Mouse (Mus musculus): ENCODE measurements at regions not wholly inside any gene's neighbourhood (a gene's known extent, or its start where the extent isn't known, plus 50 kb on each side); places are given as distances from the start of the nearest gene placed in this dataset.

- Histone ChIP-seq H3K4me2 (replicated peaks; ENCODE audit: low read depth, low read length, severe bottlenecking) (no peak overlapping the region), H3K36me3 (ENCODE audit: control insufficient read depth, insufficient read depth, low read length) (no peaks in the 10 kb centered on the region), H3K9me3 (ENCODE audit: control insufficient read depth, low read length) (no peaks in the 10 kb centered on the region), H3K27ac (replicated peaks; ENCODE audit: low read depth, low read length) (no peak overlapping the region), H3K27me3 (ENCODE audit: control insufficient read depth, insufficient read depth, low read length) (no peaks in the 10 kb centered on the region), H3K4me1 (ENCODE audit: control insufficient read depth, insufficient read depth, low read length) (no peaks in the 10 kb centered on the region), H3K4me3 (replicated peaks; ENCODE audit: low read length) (no peak overlapping the region), H3K9ac (ENCODE audit: low read depth, low read length, severe bottlenecking) (no peak overlapping the region)
- ATAC-seq (ENCODE audit: low FRiP score, low read depth) (no peak), DNase-seq (ENCODE audit: low spot score) (no peak)
- 80% methylated on average over 10 of the region's 10 CpGs for WGBS
- TF ChIP-seq POLR2A (IDR thresholded peaks at IDR 0.05; ENCODE audit: borderline replicate concordance, extremely low read depth, insufficient read depth, insufficient read length) = no peak
Measured at GRCm38 (mm10) chr10:67798991-67799390, 113.5 kb downstream of the Zfp365 start.

GRCm38 (mm10) chr10:67793206-67793605 lies 119.3 kb downstream of the Zfp365 start:
- no peaks in the 10 kb centered on the region for H3K36me3 ChIP-seq (ENCODE audit: control insufficient read depth, insufficient read depth, low read length)
- no peak for DNase-seq (ENCODE audit: low spot score)
- no peak overlapping the region for H3K27ac ChIP-seq (replicated peaks; ENCODE audit: low read depth, low read length)
- H3K9me3 ChIP-seq (ENCODE audit: control insufficient read depth, low read length) = no peaks in the 10 kb centered on the region
- H3K4me1 ChIP-seq (ENCODE audit: control insufficient read depth, insufficient read depth, low read length) = no peaks in the 10 kb centered on the region
- no peak overlapping the region for H3K9ac ChIP-seq (ENCODE audit: low read depth, low read length, severe bottlenecking)
- TF ChIP-seq POLR2A (IDR thresholded peaks at IDR 0.05; ENCODE audit: borderline replicate concordance, extremely low read depth, insufficient read depth, insufficient read length) = no peak
- no peak overlapping the region for H3K4me3 ChIP-seq (replicated peaks; ENCODE audit: low read length)
- H3K27me3 ChIP-seq (ENCODE audit: control insufficient read depth, insufficient read depth, low read length) = no peaks in the 10 kb centered on the region
- 69% methylated on average over 3 of the region's 3 CpGs for WGBS
- no peak overlapping the region for H3K4me2 ChIP-seq (replicated peaks; ENCODE audit: low read depth, low read length, severe bottlenecking)
- no peak for ATAC-seq (ENCODE audit: low FRiP score, low read depth)

- no peaks in the 10 kb centered on the region for H3K27me3 ChIP-seq (ENCODE audit: control insufficient read depth, insufficient read depth, low read length)
- no peaks in the 10 kb centered on the region for H3K4me1 ChIP-seq (ENCODE audit: control insufficient read depth, insufficient read depth, low read length)
- H3K9ac ChIP-seq (ENCODE audit: low read depth, low read length, severe bottlenecking) = no peak overlapping the region
- WGBS = 76% methylated on average over 12 of the region's 12 CpGs
- no peak overlapping the region for H3K4me2 ChIP-seq (replicated peaks; ENCODE audit: low read depth, low read length, severe bottlenecking)
- no peak overlapping the region for H3K27ac ChIP-seq (replicated peaks; ENCODE audit: low read depth, low read length)
- no peak for DNase-seq (ENCODE audit: low spot score)
- no peak for ATAC-seq (ENCODE audit: low FRiP score, low read depth)
- no peak overlapping the region for H3K4me3 ChIP-seq (replicated peaks; ENCODE audit: low read length)
- TF ChIP-seq POLR2A (IDR thresholded peaks at IDR 0.05; ENCODE audit: borderline replicate concordance, extremely low read depth, insufficient read depth, insufficient read length) = no peak
- no peaks in the 10 kb centered on the region for H3K9me3 ChIP-seq (ENCODE audit: control insufficient read depth, low read length)
- no peaks in the 10 kb centered on the region for H3K36me3 ChIP-seq (ENCODE audit: control insufficient read depth, insufficient read depth, low read length)
Measured at GRCm38 (mm10) chr10:67789651-67790050, 122.8 kb downstream of the Zfp365 start.

- no peak for TF ChIP-seq POLR2A (IDR thresholded peaks at IDR 0.05; ENCODE audit: borderline replicate concordance, extremely low read depth, insufficient read depth, insufficient read length)
Measured at GRCm38 (mm10) chr10:67788116-67788515, 124.3 kb downstream of the Zfp365 start.

GRCm38 (mm10) chr10:67785563-67785962 lies 126.9 kb downstream of the Zfp365 start:
- ATAC-seq (ENCODE audit: low FRiP score, low read depth) (no peak), DNase-seq (ENCODE audit: low spot score) (no peak)
- WGBS = 71% methylated on average over 2 of the region's 2 CpGs
- Histone ChIP-seq H3K4me2 (replicated peaks; ENCODE audit: low read depth, low read length, severe bottlenecking) (no peak overlapping the region), H3K4me3 (replicated peaks; ENCODE audit: low read length) (no peak overlapping the region), H3K9ac (ENCODE audit: low read depth, low read length, severe bottlenecking) (no peak overlapping the region), H3K4me1 (ENCODE audit: control insufficient read depth, insufficient read depth, low read length) (no peaks in the 10 kb centered on the region), H3K36me3 (ENCODE audit: control insufficient read depth, insufficient read depth, low read length) (no peaks in the 10 kb centered on the region), H3K9me3 (ENCODE audit: control insufficient read depth, low read length) (no peaks in the 10 kb centered on the region), H3K27me3 (ENCODE audit: control insufficient read depth, insufficient read depth, low read length) (no peaks in the 10 kb centered on the region), H3K27ac (replicated peaks; ENCODE audit: low read depth, low read length) (no peak overlapping the region)
- TF ChIP-seq POLR2A (IDR thresholded peaks at IDR 0.05; ENCODE audit: borderline replicate concordance, extremely low read depth, insufficient read depth, insufficient read length) = no peak

More at GRCm38 (mm10) chr10:67788116-67788515, 124.3 kb downstream of the Zfp365 start:
- Histone ChIP-seq H3K27ac (replicated peaks; ENCODE audit: low read depth, low read length) (no peak overlapping the region), H3K9me3 (ENCODE audit: control insufficient read depth, low read length) (no peaks in the 10 kb centered on the region), H3K4me1 (ENCODE audit: control insufficient read depth, insufficient read depth, low read length) (no peaks in the 10 kb centered on the region), H3K27me3 (ENCODE audit: control insufficient read depth, insufficient read depth, low read length) (no peaks in the 10 kb centered on the region), H3K4me2 (replicated peaks; ENCODE audit: low read depth, low read length, severe bottlenecking) (no peak overlapping the region), H3K9ac (ENCODE audit: low read depth, low read length, severe bottlenecking) (no peak overlapping the region), H3K4me3 (replicated peaks; ENCODE audit: low read length) (no peak overlapping the region), H3K36me3 (ENCODE audit: control insufficient read depth, insufficient read depth, low read length) (no peaks in the 10 kb centered on the region)
- DNase-seq (ENCODE audit: low spot score) (no peak), ATAC-seq (ENCODE audit: low FRiP score, low read depth) (no peak)
- 61% methylated on average over 6 of the region's 6 CpGs for WGBS

GRCm38 (mm10) chr10:67778341-67778740 lies 134.1 kb downstream of the Zfp365 start:
- Histone ChIP-seq H3K4me1 (ENCODE audit: control insufficient read depth, insufficient read depth, low read length) (no peaks in the 10 kb centered on the region), H3K9me3 (ENCODE audit: control insufficient read depth, low read length) (no peaks in the 10 kb centered on the region), H3K36me3 (ENCODE audit: control insufficient read depth, insufficient read depth, low read length) (no peaks in the 10 kb centered on the region), H3K9ac (ENCODE audit: low read depth, low read length, severe bottlenecking) (no peak overlapping the region), H3K27me3 (ENCODE audit: control insufficient read depth, insufficient read depth, low read length) (no peaks in the 10 kb centered on the region), H3K4me3 (replicated peaks; ENCODE audit: low read length) (no peak overlapping the region), H3K4me2 (replicated peaks; ENCODE audit: low read depth, low read length, severe bottlenecking) (no peak overlapping the region), H3K27ac (replicated peaks; ENCODE audit: low read depth, low read length) (no peak overlapping the region)
- DNase-seq (ENCODE audit: low spot score) = no peak
- no peak for ATAC-seq (ENCODE audit: low FRiP score, low read depth)
- 87% methylated on average over 10 of the region's 10 CpGs for WGBS
- no peak for TF ChIP-seq POLR2A (IDR thresholded peaks at IDR 0.05; ENCODE audit: borderline replicate concordance, extremely low read depth, insufficient read depth, insufficient read length)
